Mouse (Mus musculus) testis, postnatal 10 days (tissue): ENCODE measurements around the gene Copz1.

Source experiments
- DNase-seq: peaks from one replicate; pipeline ENCODE4 v3.0.0; 2021; ENCODE audit warnings: low spot score

The Copz1 gene

GRCm38 (mm10) chr15:103292673-103293345 lies 20.3 kb downstream of the Copz1 start:
- no peak for DNase-seq

DNA sequence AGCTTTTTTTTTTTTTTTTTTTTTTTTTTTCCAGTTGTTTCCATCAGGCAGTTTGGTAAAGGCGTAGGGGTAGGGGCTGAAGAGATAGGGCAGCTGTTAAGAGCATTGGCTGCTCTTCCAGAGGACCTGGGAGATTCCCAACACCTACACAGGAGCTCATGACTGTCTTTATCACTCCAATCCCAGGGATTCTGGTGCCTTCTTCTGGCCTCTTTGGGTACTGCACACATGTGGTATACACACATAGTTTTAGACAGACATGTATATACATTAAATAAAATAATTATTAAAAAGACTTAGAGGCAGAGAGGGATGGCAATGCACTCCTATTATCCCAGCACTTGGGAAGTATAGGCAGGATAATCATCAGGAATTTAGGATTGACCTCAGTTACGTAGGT lies 20.9 kb downstream of the Copz1 start:
- DNase-seq: no peak

DNA sequence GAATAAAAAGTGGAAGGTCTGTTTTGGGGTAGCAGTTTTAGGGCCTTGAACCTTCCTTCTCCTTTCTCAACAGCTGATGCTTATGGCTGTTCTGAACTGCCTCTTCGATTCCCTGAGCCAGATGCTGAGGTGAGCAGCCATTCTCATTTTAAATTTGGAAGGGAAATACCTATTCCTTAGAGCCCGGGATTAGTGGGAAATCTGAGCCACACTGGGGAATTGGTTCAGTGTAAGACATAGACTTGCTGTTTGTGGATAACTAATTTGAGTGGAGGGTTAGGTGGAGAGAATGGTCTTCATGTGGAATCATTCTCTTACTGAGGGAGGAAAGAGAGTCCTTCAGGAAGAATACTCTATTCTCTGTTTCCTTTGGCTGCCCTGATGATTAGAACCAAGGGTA lies 22.1 kb downstream of the Copz1 start:
- no peak for DNase-seq

GRCm38 (mm10) chr15:103295851-103296250 lies 23.3 kb downstream of the Copz1 start:
- DNase-seq: no peak

- DNase-seq: no peak
Observed at GRCm38 (mm10) chr15:103297313-103297712, 24.8 kb downstream of the Copz1 start.

DNA sequence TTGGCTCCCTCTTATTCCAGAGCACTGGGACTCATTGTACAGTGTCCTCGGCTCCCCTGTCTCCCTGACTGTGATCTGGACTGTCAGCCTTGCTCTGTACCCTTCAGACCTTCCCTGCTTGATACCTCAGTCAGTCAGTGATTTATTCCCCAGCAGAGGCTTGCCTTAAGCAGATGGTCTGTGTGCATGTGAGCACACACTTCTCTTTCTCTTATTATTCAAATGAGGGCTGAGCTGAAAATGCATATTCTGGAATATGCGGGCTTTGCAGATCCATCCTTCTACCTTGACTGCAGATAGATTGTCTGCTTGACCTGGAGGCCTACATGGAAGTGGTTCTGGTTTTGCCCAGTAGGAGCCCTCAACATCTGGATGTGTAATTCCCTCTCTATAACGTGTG lies 25.5 kb downstream of the Copz1 start:
- DNase-seq: no peak

DNA sequence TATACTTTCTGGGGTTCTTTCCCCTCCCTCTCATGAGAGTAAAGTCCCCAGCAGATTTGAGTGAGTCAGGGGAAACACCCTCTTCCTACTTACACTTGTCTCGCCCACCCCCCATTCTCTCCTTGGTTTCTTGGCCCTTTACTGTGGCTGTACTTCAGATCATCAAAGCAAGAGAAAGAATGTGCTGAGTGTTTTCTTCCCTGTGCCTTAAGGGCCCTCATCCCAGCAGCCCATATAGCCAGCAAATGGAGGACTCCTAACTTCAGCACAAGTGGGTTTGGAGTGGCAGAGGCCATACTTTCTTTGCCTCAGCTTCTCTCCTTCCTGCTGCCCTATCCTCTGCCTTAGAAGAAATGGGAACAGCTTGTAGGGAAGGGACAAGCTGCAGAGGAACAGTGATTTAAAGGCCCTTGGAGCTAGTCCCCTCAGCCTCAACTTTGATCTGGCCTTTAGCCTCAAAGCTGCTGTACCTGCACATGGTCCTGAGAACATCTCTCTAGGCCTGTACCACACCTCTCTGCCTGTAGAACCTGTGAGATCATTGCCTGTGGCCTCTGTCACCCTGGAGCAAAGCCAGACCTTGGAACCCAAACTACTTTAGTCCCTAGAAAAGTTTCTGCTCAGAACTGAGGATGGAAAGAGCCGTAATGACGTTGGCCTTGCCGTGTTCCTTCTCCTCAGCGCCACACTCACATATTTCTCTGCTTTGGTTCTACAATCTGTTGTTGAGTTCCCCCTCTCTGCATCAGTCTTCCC lies 26.5 kb downstream of the Copz1 start:
- DNase-seq: no peak

DNA sequence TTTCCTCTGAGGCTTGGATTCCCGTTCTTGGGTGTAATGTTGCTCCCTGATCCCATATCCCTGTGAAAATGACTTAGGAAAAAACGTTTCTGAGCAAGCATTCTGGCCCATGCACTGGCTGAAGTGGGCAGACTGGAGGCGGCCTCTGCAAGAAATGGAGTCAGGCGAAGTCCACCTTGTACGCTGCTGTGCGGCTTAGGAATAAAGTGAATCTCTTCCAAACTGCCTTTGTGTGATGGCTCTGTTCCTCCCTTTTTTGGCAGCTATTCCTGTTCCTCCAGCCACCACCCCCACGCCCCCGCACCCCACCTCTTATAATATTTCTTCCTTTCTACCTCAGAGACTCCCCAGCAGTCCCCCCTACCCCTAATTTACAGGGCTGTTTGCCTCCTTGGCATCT lies 27.1 kb downstream of the Copz1 start:
- DNase-seq: no peak

DNA sequence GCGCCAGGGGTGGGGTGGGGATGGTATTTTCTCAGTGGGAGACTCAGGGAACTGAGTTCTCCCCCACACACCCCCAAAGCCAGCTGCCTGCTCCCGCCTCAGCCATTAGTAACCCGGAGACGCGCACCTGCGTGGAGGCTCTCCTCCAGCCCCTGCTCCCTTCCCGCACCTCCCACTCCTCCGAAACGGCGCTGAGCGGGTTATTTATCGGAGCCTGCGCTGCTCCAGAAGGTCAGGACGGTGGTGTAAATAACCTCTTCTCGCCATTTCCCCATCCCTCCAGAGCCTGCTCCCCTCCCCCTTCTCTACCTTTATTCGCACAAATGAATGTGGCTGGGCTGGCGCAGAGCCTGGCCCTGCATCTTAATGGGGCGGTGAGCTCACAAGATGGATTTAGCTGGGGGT lies 27.6 kb downstream of the Copz1 start:
- DNase-seq: peak; percentile 56

DNA sequence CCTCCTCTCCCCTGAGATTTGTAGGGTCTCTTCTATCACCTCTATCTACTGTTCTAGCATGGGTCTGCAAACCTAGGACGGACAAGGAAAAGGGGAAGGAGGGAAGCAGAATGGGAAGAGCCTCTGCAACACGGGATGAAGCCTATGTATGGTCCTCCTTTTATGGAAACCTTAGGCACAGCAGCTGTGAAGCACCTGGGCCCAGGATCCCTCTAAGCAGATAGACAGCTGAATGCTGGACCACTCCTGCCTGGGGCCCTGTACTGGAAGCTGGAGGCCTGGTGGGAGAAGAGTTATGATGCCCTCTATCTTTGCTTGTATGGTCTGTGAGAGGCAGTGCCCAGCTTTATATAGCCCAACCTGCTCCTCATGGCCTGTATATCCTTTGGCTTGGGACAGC lies 28.0 kb downstream of the Copz1 start:
- no peak for DNase-seq

DNA sequence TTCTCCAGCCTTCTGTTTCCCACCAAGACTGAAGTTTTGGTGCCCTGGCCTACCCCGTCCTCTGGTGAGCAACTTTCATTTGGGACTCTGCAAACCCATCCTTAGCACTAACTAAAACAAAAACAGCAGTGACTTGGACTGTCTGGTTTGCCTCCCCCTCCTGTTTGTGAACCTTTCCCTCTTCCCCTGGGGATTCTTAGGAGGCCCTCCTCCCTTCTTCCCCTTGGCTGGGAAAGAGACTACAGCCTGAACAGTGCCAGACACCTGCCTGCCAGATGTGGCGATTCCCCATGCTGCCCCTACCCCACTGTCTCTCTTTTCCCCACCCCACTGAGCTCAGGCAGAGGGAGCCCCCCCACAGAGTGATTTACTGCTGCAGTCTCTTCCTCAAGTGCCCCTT lies 28.5 kb downstream of the Copz1 start:
- DNase-seq: no peak

DNA sequence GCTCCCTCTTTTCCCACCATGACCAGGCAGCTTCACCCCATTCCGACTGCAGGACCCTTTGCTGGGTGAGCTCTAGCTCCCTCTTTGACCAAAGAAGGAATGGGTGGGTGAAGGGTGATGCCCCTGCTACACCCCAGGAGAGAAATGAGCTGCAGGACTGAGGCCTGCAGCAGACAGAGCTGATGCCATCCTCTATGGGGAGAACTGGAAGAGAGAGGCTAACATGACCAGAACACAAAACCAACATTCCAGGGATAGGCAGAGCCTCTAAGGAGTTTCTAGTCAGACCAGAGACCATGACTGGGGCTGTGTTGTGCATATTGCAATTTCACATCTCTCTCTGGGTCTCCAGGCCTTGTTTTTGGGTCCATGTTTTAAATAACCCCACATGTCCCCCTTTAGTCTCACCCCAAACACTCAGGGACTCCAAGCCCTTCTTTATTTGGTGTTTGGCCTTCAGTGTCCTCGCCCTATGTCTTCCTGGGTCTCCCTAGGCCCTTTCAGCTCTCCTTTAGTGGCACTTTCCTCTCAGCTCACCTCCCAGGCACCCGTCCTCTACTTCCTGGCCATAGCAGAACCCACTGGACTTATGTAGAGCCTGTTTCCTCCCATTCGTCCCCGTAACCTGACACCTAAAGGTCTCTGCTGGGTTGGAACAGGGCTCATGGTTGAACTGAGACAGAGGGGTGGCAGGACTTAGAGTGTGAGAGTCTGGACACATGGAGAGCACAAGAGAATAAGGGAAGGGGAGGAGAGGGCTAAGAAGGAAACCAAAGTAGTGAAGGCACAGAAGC lies 29.2 kb downstream of the Copz1 start:
- DNase-seq: no peak

DNA sequence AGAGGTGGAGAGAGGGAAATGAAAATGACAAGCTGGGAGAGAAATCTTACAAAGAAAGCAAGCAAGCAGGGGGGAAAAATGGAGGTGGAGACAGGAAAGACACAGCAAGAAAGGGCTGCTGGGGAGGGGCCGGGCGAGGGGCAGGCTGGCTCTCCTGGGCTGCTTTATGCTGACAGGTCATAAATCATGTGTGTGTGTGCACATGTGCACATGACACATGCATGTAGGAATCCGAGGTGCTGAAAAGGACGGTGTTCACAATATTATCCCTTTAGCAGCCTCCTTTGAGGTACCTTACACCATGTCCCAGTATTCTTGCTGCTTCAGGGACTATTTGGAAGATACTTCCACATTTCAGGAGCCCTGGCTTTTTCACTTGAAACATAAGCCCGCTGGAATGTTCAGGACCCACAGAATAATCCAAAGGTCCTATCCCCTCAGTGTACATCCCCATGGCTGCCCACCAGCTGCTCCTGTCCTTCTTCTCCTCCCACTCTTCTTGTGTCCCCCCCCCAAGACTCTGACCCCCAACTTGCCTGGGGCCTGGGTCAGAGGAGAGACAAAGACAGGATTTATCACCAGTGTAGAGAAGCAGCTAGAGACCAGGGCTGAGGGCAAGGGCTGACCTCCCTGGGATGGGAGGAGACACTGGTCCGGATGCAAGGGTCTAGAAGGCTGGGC lies 30.0 kb downstream of the Copz1 start:
- DNase-seq: no peak

DNA sequence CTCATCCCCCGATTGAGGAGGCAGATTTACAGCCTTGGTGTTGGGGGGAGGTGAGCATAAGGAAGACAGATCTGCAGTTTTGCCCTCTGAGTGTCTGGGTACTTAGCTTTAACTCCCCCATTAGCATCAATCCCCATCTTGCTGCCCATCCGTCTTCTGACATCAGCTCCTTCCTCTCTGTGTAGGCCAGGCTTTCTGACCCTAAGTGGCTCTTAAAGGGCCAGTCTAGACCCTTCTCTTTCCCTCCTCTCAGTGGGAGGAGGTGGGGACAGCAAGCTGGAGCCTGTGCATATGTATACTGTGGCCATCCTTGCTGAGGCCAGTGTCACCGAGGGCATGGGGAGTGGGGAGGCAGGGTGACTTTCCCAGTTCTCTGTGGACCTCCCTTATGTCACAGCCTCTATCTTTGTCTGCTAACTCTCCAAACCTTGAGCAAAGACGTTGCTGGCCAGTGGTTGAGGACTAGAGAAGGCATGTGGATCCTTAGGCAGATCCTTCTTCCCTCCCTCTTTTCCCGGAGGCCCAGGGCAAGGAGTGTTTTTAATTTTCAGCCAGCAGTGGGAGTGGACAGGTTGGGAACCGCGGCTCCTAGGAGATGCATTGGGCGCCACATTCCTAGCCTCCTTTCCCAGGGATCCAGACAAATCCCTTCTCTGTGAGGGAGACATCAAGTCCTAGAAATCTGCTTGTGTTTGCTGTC lies 31.6 kb downstream of the Copz1 start:
- DNase-seq: peak; percentile 46

- DNase-seq: peak; percentile 55
Observed at GRCm38 (mm10) chr15:103304616-103304969, 32.1 kb downstream of the Copz1 start.

GRCm38 (mm10) chr15:103305070-103305678 lies 32.7 kb downstream of the Copz1 start:
- peak; percentile 98 for DNase-seq

DNA sequence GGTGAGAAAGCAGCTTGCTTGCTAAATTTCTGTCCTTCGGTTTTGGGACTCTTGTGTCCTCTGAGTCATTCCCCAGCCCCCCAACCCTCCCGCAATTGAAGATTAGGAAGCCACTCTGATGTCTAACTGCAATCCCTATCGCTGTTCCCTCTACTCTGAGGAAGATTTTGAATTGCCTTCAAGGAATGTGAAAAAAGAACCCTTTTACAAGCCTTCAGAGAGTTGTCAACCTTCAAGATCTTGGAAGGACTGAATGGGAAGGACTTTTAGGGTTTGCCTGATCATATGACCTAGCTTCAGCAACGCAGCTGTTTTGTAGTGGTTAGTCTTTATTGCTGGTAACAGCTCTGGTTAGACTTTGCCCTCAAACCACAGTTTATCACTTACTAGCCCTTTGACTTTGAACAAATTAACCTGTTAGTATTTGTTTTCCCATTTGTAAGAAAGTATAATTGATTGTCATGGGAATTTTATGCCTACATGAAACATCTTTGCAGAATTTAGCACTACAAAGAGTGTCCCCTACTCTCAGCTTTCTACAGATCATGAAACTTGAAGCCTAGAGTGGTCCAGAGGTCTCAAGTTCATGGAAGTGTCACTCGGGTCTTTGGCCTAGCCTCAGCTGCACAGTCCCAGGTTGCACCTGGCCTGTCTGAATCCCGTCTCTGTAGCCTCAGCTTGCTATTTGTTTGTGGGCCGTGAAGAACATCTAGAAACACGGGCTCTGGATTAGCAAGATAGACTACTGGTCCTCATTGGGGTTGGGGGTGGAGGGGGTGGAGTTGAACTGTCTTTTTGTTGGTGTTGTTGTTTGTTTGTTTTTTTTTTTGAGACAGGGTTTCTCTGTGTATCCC lies 33.5 kb downstream of the Copz1 start:
- DNase-seq: peak; percentile 41

GRCm38 (mm10) chr15:103307125-103307524 lies 34.6 kb downstream of the Copz1 start:
- DNase-seq: peak; percentile 95

DNA sequence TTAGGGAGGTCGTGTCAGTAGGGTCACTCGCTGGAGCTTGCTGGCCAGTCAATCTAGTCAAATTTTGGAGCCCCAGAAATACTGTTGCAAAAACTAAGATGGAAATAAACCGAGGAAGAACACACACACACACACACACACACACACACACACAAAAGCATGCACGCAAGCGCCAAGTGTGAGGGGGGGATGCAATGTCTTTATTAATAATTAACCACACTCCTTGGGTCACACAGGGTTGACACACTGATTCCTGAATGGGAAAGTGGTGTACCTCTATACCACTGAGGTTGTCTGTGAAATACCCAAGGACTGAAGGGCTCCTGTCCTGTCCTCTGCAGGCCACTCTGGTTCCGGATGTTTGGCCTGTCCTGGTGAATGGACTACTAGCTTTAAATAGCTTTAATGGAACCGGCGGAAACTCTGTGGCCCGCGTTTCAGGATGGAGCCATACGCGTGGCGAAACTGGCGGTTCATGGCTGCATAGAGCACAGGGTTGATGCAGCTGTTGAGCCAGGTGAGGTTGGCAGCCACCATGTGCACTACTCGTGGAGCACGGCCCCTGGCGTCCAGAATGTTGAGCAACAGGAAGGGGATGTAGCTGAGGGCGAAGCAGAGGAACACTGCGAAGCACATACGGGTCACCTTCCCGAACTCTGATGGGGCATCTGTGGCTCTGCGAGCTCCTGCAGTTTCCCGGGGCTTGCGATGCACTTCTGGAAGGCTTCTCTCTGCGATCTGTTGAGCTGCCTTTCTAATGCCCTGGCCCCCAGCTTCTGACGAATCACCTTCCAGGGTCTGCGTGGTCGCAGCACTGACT lies 35.8 kb downstream of the Copz1 start:
- DNase-seq: peak; percentile 47
